Mouse (Mus musculus): ENCODE measurements at regions not wholly inside any gene's neighbourhood (a gene's known extent, or its start where the extent isn't known, plus 50 kb on each side); places are given as distances from the start of the nearest gene placed in this dataset.

- Histone ChIP-seq H3K27ac (ENCODE audit: low read depth) (no peak overlapping the region), H3K4me2 (ENCODE audit: low read depth, low read length) (no peak overlapping the region), H3K4me1 (ENCODE audit: control insufficient read depth, insufficient read depth) (no peaks in the 10 kb centered on the region), H3K36me3 (replicated peaks; ENCODE audit: control insufficient read depth, insufficient read depth, low read length) (no peaks in the 10 kb centered on the region), H3K9me3 (replicated peaks; ENCODE audit: control insufficient read depth, low read length) (no peaks in the 10 kb centered on the region), H3K4me3 (ENCODE audit: low read depth, low read length) (no peak overlapping the region), H3K27me3 (ENCODE audit: control insufficient read depth, insufficient read depth, low read length) (no peaks in the 10 kb centered on the region), H3K9ac (replicated peaks; ENCODE audit: low read depth, low read length) (no peak overlapping the region)
- DNase-seq (ENCODE audit: low spot score) (no peak), ATAC-seq (ENCODE audit: insufficient read depth, low read depth) (no peak)
- TF ChIP-seq EP300 (IDR thresholded peaks at IDR 0.05; ENCODE audit: low read depth): no peak
- no peak for TF ChIP-seq CTCF (IDR thresholded peaks at IDR 0.05; ENCODE audit: low read depth)
- WGBS: 62% methylated on average over 6 of the region's 6 CpGs
These were observed 134.4 kb upstream of the Id4 start for GRCm38 (mm10) chr13:48126582-48126981.

GRCm38 (mm10) chr13:48130724-48131123 lies 130.3 kb upstream of the Id4 start:
- Histone ChIP-seq H3K4me3 (ENCODE audit: low read depth, low read length) (peak overlapping the region; percentile 37), H3K4me2 (ENCODE audit: low read depth, low read length) (peak overlapping the region; percentile 60), H3K27ac (ENCODE audit: low read depth) (peak overlapping the region; percentile 47; the same call in 1 of the 2 replicates), H3K27me3 (ENCODE audit: control insufficient read depth, insufficient read depth, low read length) (no peaks in the 10 kb centered on the region), H3K9ac (replicated peaks; ENCODE audit: low read depth, low read length) (peak overlapping the region; percentile 41), H3K4me1 (ENCODE audit: control insufficient read depth, insufficient read depth) (no peaks in the 10 kb centered on the region), H3K9me3 (replicated peaks; ENCODE audit: control insufficient read depth, low read length) (no peaks in the 10 kb centered on the region), H3K36me3 (replicated peaks; ENCODE audit: control insufficient read depth, insufficient read depth, low read length) (no peaks in the 10 kb centered on the region)
- WGBS: 2% methylated on average over 17 of the region's 17 CpGs
- TF ChIP-seq CTCF (IDR thresholded peaks at IDR 0.05; ENCODE audit: low read depth) (no peak), EP300 (IDR thresholded peaks at IDR 0.05; ENCODE audit: low read depth) (0 out of 2 replicates have a peak, but pooled peaks have one; percentile 28)
- peak; percentile 91 for ATAC-seq (ENCODE audit: insufficient read depth, low read depth)
- peak; percentile 69 for DNase-seq (ENCODE audit: low spot score)

DNA sequence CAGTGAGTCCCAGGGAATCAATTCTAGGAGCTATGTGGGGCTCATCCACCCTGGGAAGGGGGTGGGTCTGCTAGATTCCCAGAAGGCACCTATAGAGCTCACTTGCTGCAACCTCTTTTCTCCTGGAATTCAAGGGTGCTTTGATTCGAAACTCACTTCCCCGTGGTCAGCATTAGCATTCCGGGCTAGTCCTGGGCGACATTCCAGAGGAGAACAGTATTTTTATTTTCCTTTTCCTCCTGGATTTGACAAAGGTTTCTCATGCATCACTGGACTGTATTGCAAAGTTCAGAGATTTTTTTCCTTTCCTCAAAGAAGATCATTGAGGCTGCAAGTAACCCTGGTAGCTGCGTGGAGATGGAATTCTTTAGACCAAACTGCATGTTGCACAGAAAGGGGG lies 129.3 kb upstream of the Id4 start:
- DNase-seq (ENCODE audit: low spot score) (no peak), ATAC-seq (ENCODE audit: insufficient read depth, low read depth) (no peak)
- H3K9me3 ChIP-seq (replicated peaks; ENCODE audit: control insufficient read depth, low read length): no peaks in the 10 kb centered on the region
- H3K9ac ChIP-seq (replicated peaks; ENCODE audit: low read depth, low read length): no peak overlapping the region
- no peak for TF ChIP-seq EP300 (IDR thresholded peaks at IDR 0.05; ENCODE audit: low read depth)
- no peak for TF ChIP-seq CTCF (IDR thresholded peaks at IDR 0.05; ENCODE audit: low read depth)
- H3K4me1 ChIP-seq (ENCODE audit: control insufficient read depth, insufficient read depth): no peaks in the 10 kb centered on the region
- no peaks in the 10 kb centered on the region for H3K36me3 ChIP-seq (replicated peaks; ENCODE audit: control insufficient read depth, insufficient read depth, low read length)
- WGBS: 47% methylated on average over 5 of the region's 5 CpGs
- H3K4me3 ChIP-seq (ENCODE audit: low read depth, low read length): no peak overlapping the region
- no peak overlapping the region for H3K4me2 ChIP-seq (ENCODE audit: low read depth, low read length)
- no peak overlapping the region for H3K27ac ChIP-seq (ENCODE audit: low read depth)
- H3K27me3 ChIP-seq (ENCODE audit: control insufficient read depth, insufficient read depth, low read length): no peaks in the 10 kb centered on the region

- TF ChIP-seq EP300 (IDR thresholded peaks at IDR 0.05; ENCODE audit: low read depth) (no peak), CTCF (IDR thresholded peaks at IDR 0.05; ENCODE audit: low read depth) (no peak)
- Histone ChIP-seq H3K4me3 (ENCODE audit: low read depth, low read length) (no peak overlapping the region), H3K4me1 (ENCODE audit: control insufficient read depth, insufficient read depth) (0 out of 2 replicates have a peak, but pooled peaks cover 9% of the 10 kb centered on the region), H3K4me2 (ENCODE audit: low read depth, low read length) (no peak overlapping the region), H3K36me3 (replicated peaks; ENCODE audit: control insufficient read depth, insufficient read depth, low read length) (no peaks in the 10 kb centered on the region), H3K27me3 (ENCODE audit: control insufficient read depth, insufficient read depth, low read length) (no peaks in the 10 kb centered on the region), H3K27ac (ENCODE audit: low read depth) (peak overlapping the region; percentile 31; the same call in 1 of the 2 replicates), H3K9me3 (replicated peaks; ENCODE audit: control insufficient read depth, low read length) (no peaks in the 10 kb centered on the region), H3K9ac (replicated peaks; ENCODE audit: low read depth, low read length) (no peak overlapping the region)
- ATAC-seq (ENCODE audit: insufficient read depth, low read depth): peak; percentile 82
- peak; percentile 75 for DNase-seq (ENCODE audit: low spot score)
- 42% methylated on average over 5 of the region's 5 CpGs for WGBS
These were observed 115.1 kb upstream of the Id4 start for GRCm38 (mm10) chr13:48145976-48146375.

DNA sequence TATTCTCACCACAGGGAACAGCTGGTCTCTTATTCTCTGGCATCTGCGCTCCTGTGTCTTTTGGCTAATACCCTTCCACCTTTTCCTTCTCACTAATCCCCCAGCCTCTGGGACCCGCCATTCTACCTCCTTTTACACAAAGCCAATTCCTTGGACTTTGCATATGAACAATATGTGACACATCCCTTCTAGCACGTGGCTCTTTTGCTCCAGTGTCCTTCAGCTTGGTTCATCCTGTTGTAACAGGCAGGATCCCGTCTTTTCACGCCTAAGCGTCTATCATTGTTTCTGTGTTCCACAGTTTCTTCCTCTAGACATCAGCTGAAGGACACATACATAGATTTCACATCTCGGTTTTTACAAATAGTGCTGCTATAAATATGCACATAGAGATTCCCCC lies 114.0 kb upstream of the Id4 start:
- H3K9me3 ChIP-seq (replicated peaks; ENCODE audit: control insufficient read depth, low read length): no peaks in the 10 kb centered on the region
- H3K36me3 ChIP-seq (replicated peaks; ENCODE audit: control insufficient read depth, insufficient read depth, low read length): no peaks in the 10 kb centered on the region
- no peak overlapping the region for H3K9ac ChIP-seq (replicated peaks; ENCODE audit: low read depth, low read length)
- no peak overlapping the region for H3K4me2 ChIP-seq (ENCODE audit: low read depth, low read length)
- no peak for TF ChIP-seq EP300 (IDR thresholded peaks at IDR 0.05; ENCODE audit: low read depth)
- no peak for TF ChIP-seq CTCF (IDR thresholded peaks at IDR 0.05; ENCODE audit: low read depth)
- 82% methylated on average over 7 of the region's 7 CpGs for WGBS
- H3K27me3 ChIP-seq (ENCODE audit: control insufficient read depth, insufficient read depth, low read length): no peaks in the 10 kb centered on the region
- H3K4me1 ChIP-seq (ENCODE audit: control insufficient read depth, insufficient read depth): 0 out of 2 replicates have a peak, but pooled peaks cover 9% of the 10 kb centered on the region
- H3K4me3 ChIP-seq (ENCODE audit: low read depth, low read length): no peak overlapping the region
- DNase-seq (ENCODE audit: low spot score): no peak
- ATAC-seq (ENCODE audit: insufficient read depth, low read depth): no peak
- no peak overlapping the region for H3K27ac ChIP-seq (ENCODE audit: low read depth)

GRCm38 (mm10) chr13:48153248-48153647 lies 107.8 kb upstream of the Id4 start:
- TF ChIP-seq EP300 (IDR thresholded peaks at IDR 0.05; ENCODE audit: low read depth) (no peak), CTCF (IDR thresholded peaks at IDR 0.05; ENCODE audit: low read depth) (no peak)
- WGBS: 79% methylated on average over 7 of the region's 7 CpGs
- Histone ChIP-seq H3K9me3 (replicated peaks; ENCODE audit: control insufficient read depth, low read length) (no peaks in the 10 kb centered on the region), H3K4me3 (ENCODE audit: low read depth, low read length) (no peak overlapping the region), H3K36me3 (replicated peaks; ENCODE audit: control insufficient read depth, insufficient read depth, low read length) (no peaks in the 10 kb centered on the region), H3K9ac (replicated peaks; ENCODE audit: low read depth, low read length) (no peak overlapping the region), H3K27me3 (ENCODE audit: control insufficient read depth, insufficient read depth, low read length) (no peaks in the 10 kb centered on the region), H3K4me1 (ENCODE audit: control insufficient read depth, insufficient read depth) (no peaks in the 10 kb centered on the region), H3K27ac (ENCODE audit: low read depth) (no peak overlapping the region), H3K4me2 (ENCODE audit: low read depth, low read length) (no peak overlapping the region)
- ATAC-seq (ENCODE audit: insufficient read depth, low read depth): no peak
- DNase-seq (ENCODE audit: low spot score): no peak

All from heart, postnatal 0 days (tissue).